Mouse (Mus musculus) right cerebral cortex, adult 18-20 months (tissue): ENCODE results near the gene Iqcc.

ENCODE experiments used
- DNase-seq: peaks from one replicate; pipeline ENCODE4 v3.0.0; 2022; ENCODE audit warnings: mixed read lengths

Gene Iqcc

DNA sequence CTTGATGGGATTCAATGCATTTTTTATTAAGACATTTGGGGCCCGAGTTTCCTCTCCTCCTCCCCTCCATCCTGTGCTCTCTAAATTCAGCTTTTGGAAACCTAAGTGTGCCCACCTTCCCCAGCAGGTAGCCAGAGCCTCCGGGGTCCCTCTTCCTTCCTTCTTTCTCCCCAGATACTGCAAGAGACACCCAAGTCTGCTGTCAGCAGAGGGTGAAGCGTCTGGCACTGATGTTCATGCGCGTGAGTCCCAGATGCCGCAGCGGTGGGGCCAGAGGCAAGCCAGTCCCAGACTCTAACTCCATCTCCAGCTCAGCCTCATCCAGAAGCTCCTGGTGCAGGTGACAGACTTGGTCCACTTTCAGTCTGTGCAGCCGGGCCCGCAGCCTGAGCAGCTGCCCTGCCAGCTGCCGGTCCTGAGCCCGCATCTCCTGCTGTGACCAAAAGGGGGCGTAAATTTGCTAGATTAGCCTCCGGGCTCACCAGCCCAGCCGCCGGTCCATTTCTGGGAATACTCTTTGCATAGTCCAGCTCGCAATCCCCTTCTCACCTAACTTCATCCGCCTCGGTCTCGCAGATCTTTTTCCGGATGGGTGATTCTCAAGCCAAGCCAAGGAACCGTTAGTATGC is 41.9 kb downstream of the Iqcc start:
- DNase-seq = peak; percentile 40

DNA sequence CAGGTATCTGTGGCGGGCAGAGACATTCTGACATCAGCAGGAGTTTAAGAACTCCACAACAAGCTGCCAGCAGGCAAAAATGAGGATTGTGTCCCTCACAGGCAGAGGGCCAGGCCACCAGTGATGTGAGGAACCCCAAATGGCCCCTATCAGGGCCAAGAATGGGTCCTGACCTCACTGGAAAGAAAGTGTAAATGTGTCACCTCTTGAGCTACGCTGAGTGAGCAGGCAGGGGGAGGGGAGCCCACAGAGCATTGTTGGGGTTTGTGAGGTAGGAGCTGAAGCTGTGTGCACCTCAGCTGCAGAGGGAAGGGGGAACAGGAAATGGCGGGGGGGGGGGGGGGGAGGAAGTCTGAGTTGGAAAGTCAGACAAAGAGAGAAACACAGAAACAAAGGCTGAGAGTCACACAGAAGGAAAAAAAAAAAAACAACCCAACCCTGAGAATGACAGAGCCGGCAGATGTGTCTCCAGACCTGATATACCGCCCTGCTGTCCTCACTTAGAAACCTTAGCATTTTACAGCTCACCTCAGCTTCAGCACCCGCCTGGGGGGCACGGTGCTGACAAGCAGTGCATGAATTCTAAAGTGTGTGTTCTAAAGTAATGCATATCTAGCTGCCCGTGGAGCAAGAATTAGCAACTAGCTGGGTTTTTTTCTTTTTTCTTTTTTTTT is 43.6 kb downstream of the Iqcc start:
- no peak for DNase-seq

DNA sequence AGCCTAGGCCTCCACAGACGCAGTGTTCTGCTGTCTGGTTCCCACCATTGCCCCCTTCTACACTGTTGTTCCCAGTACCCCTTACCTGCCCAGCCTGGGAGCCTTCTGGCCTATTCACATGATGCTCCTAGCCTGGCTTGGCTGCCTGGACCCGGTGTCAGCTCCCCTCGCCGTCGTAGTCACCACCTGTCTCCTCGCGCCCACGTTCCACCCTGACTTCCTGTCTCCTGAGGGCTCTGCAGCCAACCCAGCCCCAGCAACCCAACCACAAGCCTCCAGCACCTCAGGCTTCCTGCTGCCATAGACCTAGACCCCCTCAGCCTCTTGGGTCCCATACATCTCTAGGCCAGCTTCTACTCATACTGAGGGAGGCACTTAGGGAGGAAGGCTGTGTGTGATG is 45.5 kb downstream of the Iqcc start, which contains the start of gene Lck:
Lck (minus strand) TSS at position 212 of the 400 bp plus-strand sequence.
- no peak for DNase-seq

DNA sequence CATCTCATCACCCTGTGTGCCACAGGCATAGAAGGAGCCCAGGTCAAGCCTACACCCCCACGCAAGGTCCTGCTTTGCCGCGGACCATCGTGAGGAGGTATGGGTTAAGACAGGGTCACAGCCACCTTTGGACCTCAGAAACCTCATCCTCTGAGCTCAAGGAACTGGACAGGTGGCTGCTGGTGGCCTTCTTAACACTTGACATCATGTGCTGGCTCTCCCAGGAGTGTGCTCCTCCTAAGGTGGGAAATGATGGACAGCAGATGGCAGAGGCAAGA is 45.9 kb downstream of the Iqcc start:
- no peak for DNase-seq

DNA sequence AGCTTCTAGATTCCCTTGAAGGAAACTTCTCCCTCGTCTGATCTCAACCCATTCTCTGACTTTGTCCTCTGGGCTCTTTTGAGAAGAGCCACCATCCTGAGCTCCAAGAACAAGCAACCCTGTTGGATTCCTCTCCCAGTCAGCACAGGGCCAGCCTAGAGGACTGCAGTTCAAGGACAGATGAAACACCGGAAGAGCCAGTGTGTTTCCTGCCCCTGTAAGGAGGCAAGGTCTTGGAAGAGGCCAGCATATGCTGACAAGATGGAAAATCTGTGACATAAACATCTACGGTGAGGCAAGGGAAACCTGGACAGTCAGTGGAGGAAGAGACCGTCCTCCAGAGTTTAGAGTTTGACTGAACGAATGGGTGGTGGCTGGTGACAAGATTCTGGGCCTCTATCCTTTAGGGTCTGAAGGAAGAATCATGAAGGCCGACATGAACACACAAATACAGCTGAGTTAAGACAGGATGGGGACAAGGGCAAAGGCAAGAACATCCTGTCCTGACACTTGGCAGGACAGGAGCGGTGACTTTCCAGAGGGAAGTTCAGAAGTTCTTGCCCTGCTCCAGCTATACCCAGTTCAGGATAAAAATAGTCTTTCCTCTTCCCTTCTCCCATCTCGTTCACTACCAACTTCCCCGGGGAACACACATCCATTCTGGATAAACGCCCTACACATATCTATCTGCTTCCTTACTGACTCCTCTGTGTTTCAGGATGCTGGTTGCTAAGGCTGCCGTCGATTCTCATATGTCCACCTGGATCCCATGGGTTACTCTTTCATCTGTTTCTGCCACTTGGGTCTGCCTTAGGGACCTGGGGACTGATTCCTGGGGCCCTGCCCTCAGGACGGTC is 46.4 kb downstream of the Iqcc start:
- DNase-seq = no peak

DNA sequence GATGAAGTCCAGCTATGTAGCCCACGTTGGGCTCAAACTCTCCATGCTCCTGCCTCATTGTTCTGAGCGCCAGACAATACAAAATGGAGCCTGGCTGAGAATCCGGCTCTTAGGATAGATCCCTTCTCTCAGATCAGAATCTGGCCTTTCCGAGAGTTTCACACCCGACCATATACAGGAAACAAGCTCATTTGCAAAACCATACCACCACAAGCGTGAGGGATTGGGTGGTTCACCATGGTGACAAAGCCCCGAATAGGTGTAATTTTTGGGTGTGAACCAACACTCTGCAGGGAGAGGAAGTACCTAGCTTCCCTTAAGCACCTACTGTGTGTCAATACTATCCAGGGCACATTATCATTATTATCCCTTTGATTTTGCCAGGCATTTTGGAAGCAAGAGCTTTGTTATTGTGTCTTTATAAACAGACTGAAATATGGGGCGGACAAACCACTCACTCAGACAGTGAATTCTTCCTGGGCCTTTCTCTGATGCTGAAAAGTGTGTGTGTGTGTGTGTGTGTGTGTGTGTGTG is 47.3 kb downstream of the Iqcc start:
- no peak for DNase-seq

DNA sequence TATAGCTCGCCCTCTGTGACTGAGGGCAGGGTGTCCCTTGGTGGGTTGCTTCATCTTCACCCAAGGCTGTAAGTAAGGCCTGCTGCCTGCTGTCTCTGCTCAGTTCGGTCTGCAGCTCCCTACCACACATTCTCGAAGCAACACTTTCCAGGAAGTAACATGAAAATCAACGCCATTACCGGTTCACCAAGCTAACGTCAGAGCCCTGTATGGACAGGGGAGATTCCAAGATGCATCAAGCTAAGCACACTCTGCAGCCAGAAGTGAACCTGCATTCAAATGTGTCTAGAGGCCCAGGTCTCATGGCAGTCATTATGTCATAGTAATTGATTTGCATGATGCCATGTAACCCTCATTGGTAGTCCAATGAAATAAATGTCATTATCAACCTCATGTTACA is 48.9 kb downstream of the Iqcc start:
- DNase-seq = no peak

DNA sequence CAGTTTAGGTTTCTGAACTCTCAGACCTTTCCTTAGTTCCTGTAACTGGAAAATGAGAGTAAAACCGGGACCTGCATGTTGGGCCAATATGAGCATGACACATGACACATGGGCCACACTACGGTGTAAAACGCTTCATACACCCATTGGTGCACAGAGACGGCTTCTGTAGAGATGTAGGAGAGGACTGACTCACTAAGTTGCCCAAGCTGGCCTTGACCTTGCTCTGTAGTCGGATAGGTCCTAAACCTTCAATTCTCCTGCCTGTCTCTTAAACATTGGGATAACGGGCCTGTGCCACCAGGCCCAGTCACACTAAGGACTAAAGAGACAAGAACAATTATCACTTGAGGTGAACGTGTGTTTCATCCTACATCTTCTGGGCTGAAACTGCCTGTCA is 50.5 kb downstream of the Iqcc start:
- no peak for DNase-seq

DNA sequence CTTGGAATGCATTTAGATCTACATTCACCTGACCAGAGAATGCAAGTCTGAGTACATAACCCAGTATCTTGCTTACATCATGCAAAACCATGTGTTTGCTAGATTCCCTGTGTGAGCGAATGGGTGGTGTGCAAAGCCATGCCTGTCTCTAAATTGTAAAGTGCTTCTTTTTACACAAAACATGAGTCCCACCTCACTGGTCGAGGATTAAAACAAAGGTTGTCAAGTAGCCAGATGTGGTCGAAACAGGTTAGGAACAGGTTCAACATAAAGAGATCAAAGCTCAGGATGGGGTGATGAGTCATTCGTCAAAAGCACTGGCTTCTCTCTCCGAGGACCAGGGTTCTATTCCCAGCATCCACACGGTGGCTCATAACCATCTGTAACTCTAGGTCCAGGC is 53.8 kb downstream of the Iqcc start:
- DNase-seq = no peak
